Mouse (Mus musculus) ES-E14 (cell line): ENCODE results near the gene Tep1. TPM values are rescaled to one million over a fixed set of nuclear protein-coding genes. Genes with fewer than 3 reads are reported as not detected.

Experiments
- DNase-seq: peaks from one replicate; pipeline ENCODE4 v3.0.0-alpha.2; 2013; ENCODE audit warnings: low read depth, low spot score
- H3K27ac ChIP-seq: 2 replicates; pipeline ENCODE4 v1.5.1; 2012; ENCODE audit warnings: low read depth, mild to moderate bottlenecking, low read length, moderate library complexity, mixed read lengths; ENCODE audit not compliant: poor library complexity, insufficient read depth, severe bottlenecking
- H3K36me3 ChIP-seq: 2 replicates; pipeline ENCODE4 v1.6.1; 2012; ENCODE audit warnings: mild to moderate bottlenecking, low read length, moderate library complexity, mixed read lengths; ENCODE audit not compliant: control insufficient read depth, poor library complexity, insufficient read depth, severe bottlenecking
- H3K4me1 ChIP-seq, 2 experiments: fragments of 150-350 bp in 1 of 2; sonication (generic) in 1 of 2; 2 replicates each; pipeline ENCODE4 v1.6.1; 2012; ENCODE audit warnings: low read length in 2 of 2, mild to moderate bottlenecking in 1 of 2, mixed read lengths in 1 of 2; ENCODE audit not compliant: control insufficient read depth in 2 of 2, insufficient read depth in 2 of 2, poor library complexity in 1 of 2
- H3K4me3 ChIP-seq, 2 experiments: fragments of 150-350 bp in 1 of 2; sonication (generic) in 1 of 2; 2 replicates each; pipeline ENCODE4 v1.5.1; 2012; ENCODE audit warnings: low read length in 2 of 2, low read depth in 1 of 2, mild to moderate bottlenecking in 1 of 2, mixed read lengths in 1 of 2; ENCODE audit not compliant: insufficient read depth in 1 of 2, poor library complexity in 1 of 2, severe bottlenecking in 1 of 2
- H3K9ac ChIP-seq: 2 replicates; pipeline ENCODE4 v1.6.1; 2012; ENCODE audit warnings: low read depth, mild to moderate bottlenecking, low read length, mixed read lengths; ENCODE audit not compliant: poor library complexity, insufficient read depth, severe bottlenecking
- H3K9me3 ChIP-seq: fragments of 150-350 bp; sonication (generic); 2 replicates; pipeline ENCODE4 v1.6.1; 2012; ENCODE audit warnings: low read depth, mild to moderate bottlenecking, low read length; ENCODE audit not compliant: control insufficient read depth, insufficient read depth
- CHD2 ChIP-seq: IDR thresholded peaks from 2 replicates; pipeline ENCODE4 v1.6.1; 2014; ENCODE audit warnings: mild to moderate bottlenecking, low read depth, low read length, inconsistent platforms
- HCFC1 ChIP-seq: IDR thresholded peaks from 2 replicates; pipeline ENCODE4 v1.6.1; 2012; ENCODE audit warnings: low read length, inconsistent platforms, borderline replicate concordance; ENCODE audit not compliant: insufficient read depth
- MAFK ChIP-seq: IDR thresholded peaks from 2 replicates; pipeline ENCODE4 v1.6.1; 2014; ENCODE audit warnings: mild to moderate bottlenecking, low read depth, low read length, inconsistent platforms; ENCODE audit not compliant: insufficient read depth
- ZC3H11A ChIP-seq: IDR thresholded peaks from 2 replicates; pipeline ENCODE4 v1.6.1; 2012; ENCODE audit warnings: low read depth, mild to moderate bottlenecking, inconsistent platforms, low read length, borderline replicate concordance
- ZNF384 ChIP-seq: IDR thresholded peaks from 2 replicates; pipeline ENCODE4 v1.6.1; 2012; ENCODE audit warnings: low read depth, low read length, inconsistent platforms
- in situ Hi-C, 2 experiments: fragments of 600-800 bp; cut with MboI; formaldehyde crosslinking; loops; one replicate each; pipeline ENCODE4 v1.15.1; 2025; ENCODE audit warnings: low sequenced_read_pairs in 2 of 2, inconsistent platforms in 1 of 2; ENCODE audit not compliant: unreplicated experiment in 2 of 2
- total RNA-seq: library from RNA; depleted of rRNA; stranded (reverse); fragments of 300-350 nt; gene quantifications from 2 replicates; pipeline ENCODE4 v1.2.3, GENCODE M21; 2012

Gene Tep1
- total RNA-seq, 1 experiment = 11.5 TPM

DNA sequence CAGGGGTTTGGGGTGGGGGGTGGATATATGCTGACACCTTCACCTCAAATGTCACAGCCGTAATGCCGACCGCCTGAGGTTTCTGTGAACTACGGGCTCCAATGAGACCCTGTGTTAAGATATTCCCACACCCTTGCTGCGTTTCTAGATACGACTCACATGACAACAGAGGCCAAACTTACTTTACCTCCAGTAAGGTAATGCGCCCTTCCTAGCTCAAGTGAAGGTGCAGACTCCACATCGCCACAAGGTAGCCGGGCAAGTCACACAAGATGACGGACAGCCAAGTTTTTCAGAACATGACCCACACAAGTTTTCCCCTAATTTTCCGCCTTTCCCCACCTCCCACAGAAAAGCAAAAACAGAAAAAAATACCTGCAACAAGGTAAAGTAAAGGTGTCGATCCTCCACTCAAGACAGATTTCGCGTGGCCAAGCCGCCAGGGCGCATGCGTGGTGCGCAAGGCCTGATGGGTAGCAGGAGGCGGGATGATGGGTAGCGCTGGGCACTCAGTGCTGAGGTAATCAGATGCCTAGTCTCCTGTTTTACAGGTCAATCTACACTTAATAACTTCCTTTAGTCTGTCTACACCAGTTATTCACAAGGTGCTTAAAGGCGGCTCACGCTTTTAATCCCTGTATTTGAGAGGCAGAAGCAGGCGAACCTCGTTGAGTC, 75.0 kb downstream of the Tep1 start:
- Histone ChIP-seq H3K9ac (peak overlapping the region; percentile 60), H3K36me3 (peaks cover 31% of the 10 kb centered on the region), H3K9me3 (no peaks in the 10 kb centered on the region), H3K27ac (peak overlapping the region; percentile 11; the same call in 1 of the 2 replicates), H3K4me1 (peaks cover 0 to 2% of the 10 kb centered on the region in 2 experiments; a peak in 1 of 4 replicates), H3K4me3 (peak overlapping the region; percentile 51 to 55)
- in situ Hi-C loops = no loop called here
- TF ChIP-seq CHD2 = no peak; the same call in 1 of the 2 replicates
- no peak for TF ChIP-seq HCFC1
- no peak for TF ChIP-seq ZC3H11A
- DNase-seq = no peak

DNA sequence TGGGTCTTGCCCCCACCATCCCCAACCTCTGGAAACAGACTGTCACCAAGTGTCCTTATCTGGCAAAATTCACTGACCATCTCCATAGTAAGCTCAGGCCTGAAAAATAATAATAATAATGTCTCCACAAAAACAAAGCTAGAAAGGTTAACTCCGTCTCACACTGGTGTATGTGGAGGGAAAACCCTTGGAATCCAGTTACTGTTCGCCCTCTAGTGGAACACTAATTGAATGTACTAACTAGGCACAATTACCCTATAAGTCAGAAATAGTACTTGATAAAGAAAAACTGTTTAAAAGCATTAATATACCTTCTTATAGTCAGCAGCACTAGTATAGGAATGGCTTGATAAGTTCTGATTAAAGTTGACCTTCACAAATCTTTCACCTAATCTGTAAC, 82.2 kb downstream of the Tep1 start:
- Histone ChIP-seq H3K4me1 (peaks cover 1 to 2% of the 10 kb centered on the region in 2 experiments; a peak in 3 of 4 replicates), H3K36me3 (peaks cover 12% of the 10 kb centered on the region), H3K9ac (no peak overlapping the region), H3K4me3 (no peak overlapping the region), H3K9me3 (no peaks in the 10 kb centered on the region), H3K27ac (no peak overlapping the region)
- no peak for TF ChIP-seq ZNF384
- no peak for TF ChIP-seq CHD2
- no peak for TF ChIP-seq HCFC1
- TF ChIP-seq MAFK = no peak
- no peak for TF ChIP-seq ZC3H11A
- DNase-seq = no peak
- in situ Hi-C loops = no loop called here

- Histone ChIP-seq H3K27ac (peak within 1 kb of the TSS; percentile 28), H3K9me3 (no peaks in the 10 kb centered on the region), H3K9ac (peak within 1 kb of the TSS; percentile 77), H3K4me3 (peak within 1 kb of the TSS; percentile 83), H3K36me3 (peaks cover 9% of the 10 kb centered on the region), H3K4me1 (peaks cover 1 to 6% of the 10 kb centered on the region in 2 experiments; a peak in 3 of 4 replicates)
- peak; percentile 89 for DNase-seq
- TF ChIP-seq ZNF384 (no peak), ZC3H11A (no peak), MAFK (no peak), CHD2 (no peak), HCFC1 (no peak)
- in situ Hi-C loops = no loop called here
These were observed 85.1 kb downstream of the Tep1 start, which contains the start of gene Ttc5 for GRCm38 (mm10) chr14:50785251-50785637. Gene Ttc5, minus strand, starts transcription at chr14:50785519.

DNA sequence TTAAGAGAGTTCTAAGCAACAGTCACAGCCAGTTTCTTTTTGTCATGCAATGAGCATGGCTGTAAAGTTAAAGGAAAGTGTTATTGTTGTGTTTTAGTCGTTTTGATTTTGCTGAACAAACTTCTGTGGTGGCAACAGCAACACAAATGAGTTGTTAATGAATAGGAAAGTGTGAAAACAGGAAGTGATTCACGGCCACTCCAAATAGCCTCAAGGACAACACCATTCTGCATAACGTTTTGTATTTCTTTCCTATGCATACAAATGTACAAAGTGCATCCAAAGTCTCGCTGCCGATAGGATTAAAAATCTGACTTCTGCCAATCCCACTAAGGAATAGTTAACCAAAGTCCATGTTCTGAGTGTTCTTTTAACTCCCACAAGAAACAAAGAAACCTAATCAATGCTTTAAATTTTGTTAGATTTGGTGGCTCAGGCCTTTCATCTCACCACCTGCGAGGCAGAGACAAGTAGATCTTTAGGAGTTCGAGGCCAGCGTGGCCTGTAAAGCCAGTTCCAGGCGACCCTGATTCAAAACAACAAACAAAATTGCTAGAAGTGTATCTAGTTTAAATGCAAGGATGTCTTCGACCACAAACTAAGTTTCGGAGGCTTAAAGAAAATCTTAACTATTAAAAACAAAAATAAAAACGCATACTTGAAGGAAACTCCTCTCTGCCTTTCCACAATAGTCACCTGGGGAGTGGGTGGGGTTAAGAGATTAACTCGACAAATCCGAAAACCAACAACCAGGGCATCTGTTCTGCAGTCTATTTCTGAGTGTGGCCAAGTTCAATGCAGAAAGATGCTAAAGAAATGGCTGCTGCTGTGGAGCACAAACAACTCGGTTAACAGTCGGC, 85.7 kb downstream of the Tep1 start:
- H3K36me3 ChIP-seq = peaks cover 6% of the 10 kb centered on the region
- in situ Hi-C loops = no loop called here
- peaks cover 1 to 6% of the 10 kb centered on the region in 2 experiments; a peak in 3 of 4 replicates for H3K4me1 ChIP-seq
- no peak for DNase-seq
- no peaks in the 10 kb centered on the region for H3K9me3 ChIP-seq
- TF ChIP-seq CHD2 (no peak), MAFK (no peak), ZC3H11A (no peak), HCFC1 (no peak), ZNF384 (no peak)
- peak overlapping the region; percentile 77 for H3K9ac ChIP-seq
- H3K27ac ChIP-seq = peak overlapping the region; percentile 28
- H3K4me3 ChIP-seq = peak overlapping the region; percentile 83
